ENCODE assay signal across 8 mouse cellular contexts in genomic region chr11:79306996-79307395, GRCm38 (mm10). TPM values are rescaled to one million over a fixed set of nuclear protein-coding genes. Genes with fewer than 3 reads are reported as not detected.
DNase-seq lines count a peak whose midpoint lies in the region; ATAC-seq and TF ChIP-seq lines count a peak whose summit lies in the region.

No protein-coding gene starts in this region.

- WGBS in spleen, adult 2 months, result 22% methylated on average over 10 of the region's 10 CpGs
- WGBS in heart, embryonic 14.5 days, result 17% methylated on average over 10 of the region's 10 CpGs
- 27% methylated on average over 10 of the region's 10 CpGs for WGBS in limb, embryonic 12.5 days
- WGBS in midbrain, embryonic 13.5 days, result 8% methylated on average over 10 of the region's 10 CpGs

- no peak for DNase-seq in spleen, adult 2 months (ENCODE audit: low read depth in 1 of 2, low spot score in 2 of 2)
- no peak for DNase-seq in spleen, adult 18-20 months
- peak; percentile 60 for DNase-seq in embryo, embryonic 10 days (ENCODE audit: low spot score)
- DNase-seq in cerebellum, adult 18-20 months, result no peak
- DNase-seq in cerebellum, postnatal 36 days, result no peak

- ATAC-seq in heart, embryonic 14.5 days (ENCODE audit: insufficient number of reproducible peaks, insufficient read depth, low FRiP score, low read depth), result peak; percentile 55
- no peak for ATAC-seq in limb, embryonic 12.5 days (ENCODE audit: insufficient number of reproducible peaks, insufficient read depth, low FRiP score, low TSS enrichment, low read depth)
- ATAC-seq in midbrain, embryonic 13.5 days, result 0 out of 2 replicates have a peak, but pooled peaks have one; percentile 48

- H3K4me3 ChIP-seq in spleen, adult 2 months (ENCODE audit: extremely low read depth, insufficient read depth, insufficient read length), result no peak overlapping the region
- H3K4me3 ChIP-seq in heart, embryonic 14.5 days (ENCODE audit: control insufficient read depth in 1 of 2, insufficient read depth in 1 of 2, low read depth in 1 of 2, low read length in 2 of 2), result no peak overlapping the region
- H3K4me3 ChIP-seq in limb, embryonic 12.5 days (replicated peaks), result no peak overlapping the region
- H3K4me3 ChIP-seq in midbrain, embryonic 13.5 days (replicated peaks), result no peak overlapping the region

- H3K4me1 ChIP-seq in spleen, adult 2 months (ENCODE audit: control insufficient read depth, insufficient read depth, insufficient read length), result peaks cover 4% of the 10 kb centered on the region; the same call in 1 of the 2 replicates
- H3K4me1 ChIP-seq in heart, embryonic 14.5 days (ENCODE audit: control insufficient read depth in 2 of 2, insufficient read depth in 2 of 2, low read length in 2 of 2), result peaks cover 19 to 24% of the 10 kb centered on the region in 2 experiments
- peaks cover 27% of the 10 kb centered on the region for H3K4me1 ChIP-seq in limb, embryonic 12.5 days (replicated peaks)
- H3K4me1 ChIP-seq in midbrain, embryonic 13.5 days (replicated peaks), result peaks cover 20% of the 10 kb centered on the region

- peak overlapping the region; percentile 27; the same call in 1 of the 2 replicates for H3K9ac ChIP-seq in heart, embryonic 14.5 days (ENCODE audit: low read length)
- H3K9ac ChIP-seq in limb, embryonic 12.5 days (replicated peaks), result no peak overlapping the region
- no peak overlapping the region for H3K9ac ChIP-seq in midbrain, embryonic 13.5 days (replicated peaks)

- H3K9me3 ChIP-seq in heart, embryonic 14.5 days (ENCODE audit: control insufficient read depth, low read length), result no peaks in the 10 kb centered on the region
- H3K9me3 ChIP-seq in limb, embryonic 12.5 days, result no peaks in the 10 kb centered on the region
- H3K9me3 ChIP-seq in midbrain, embryonic 13.5 days, result no peaks in the 10 kb centered on the region

- TF ChIP-seq CTCF in spleen, adult 2 months (IDR thresholded peaks at IDR 0.05; ENCODE audit: extremely low read depth, insufficient read depth, insufficient read length, insufficient replicate concordance), result no peak

- peak overlapping the region; percentile 21; the same call in 1 of the 2 replicates for H3K4me2 ChIP-seq in heart, embryonic 14.5 days (ENCODE audit: low read length)
- H3K4me2 ChIP-seq in limb, embryonic 12.5 days, result no peak overlapping the region
- no peak overlapping the region for H3K4me2 ChIP-seq in midbrain, embryonic 13.5 days (replicated peaks)

- no peaks in the 10 kb centered on the region for H3K27me3 ChIP-seq in spleen, adult 2 months (ENCODE audit: control insufficient read depth, insufficient read depth, low read length)
- no peaks in the 10 kb centered on the region for H3K27me3 ChIP-seq in heart, embryonic 14.5 days (ENCODE audit: control insufficient read depth, insufficient read depth, low read length)
- no peaks in the 10 kb centered on the region for H3K27me3 ChIP-seq in limb, embryonic 12.5 days
- no peaks in the 10 kb centered on the region for H3K27me3 ChIP-seq in midbrain, embryonic 13.5 days

- H3K27ac ChIP-seq in spleen, adult 2 months (ENCODE audit: insufficient read depth, low read length), result peak overlapping the region; percentile 21; the same call in 1 of the 2 replicates
- peak overlapping the region; percentile 77 to 85 for H3K27ac ChIP-seq in heart, embryonic 14.5 days (replicated peaks in 1 of 2; ENCODE audit: control insufficient read depth in 1 of 2, insufficient read depth in 1 of 2, low read depth in 2 of 2, low read length in 2 of 2)
- H3K27ac ChIP-seq in limb, embryonic 12.5 days, result peak overlapping the region; percentile 82
- H3K27ac ChIP-seq in midbrain, embryonic 13.5 days, result peak overlapping the region; percentile 61

- no peaks in the 10 kb centered on the region for H3K36me3 ChIP-seq in spleen, adult 2 months (ENCODE audit: control insufficient read depth, insufficient read depth, low read length)
- H3K36me3 ChIP-seq in heart, embryonic 14.5 days (ENCODE audit: control insufficient read depth, insufficient read depth, low read length), result no peaks in the 10 kb centered on the region
- H3K36me3 ChIP-seq in limb, embryonic 12.5 days, result no peaks in the 10 kb centered on the region
- H3K36me3 ChIP-seq in midbrain, embryonic 13.5 days, result no peaks in the 10 kb centered on the region

- no peak for TF ChIP-seq POLR2A in spleen, adult 2 months (IDR thresholded peaks at IDR 0.05; ENCODE audit: low read depth, low read length)

RNA-seq across cellular contexts. Expression of gene Gm9964, which starts 10.3 kb away (rescaled TPM):
- polyA plus RNA-seq in spleen, adult 2 months (2012; rRNA removed), result not detected in 2 replicates
- polyA plus RNA-seq in heart, embryonic 14.5 days (2014; fragmentation: Nextera tagmentation; extraction: Ambion mirVana), result not detected in 2 replicates
- not detected in 2 replicates for polyA plus RNA-seq in limb, embryonic 12.5 days (2016; fragmentation: Nextera tagmentation; extraction: Ambion mirVana)
- polyA plus RNA-seq in midbrain, embryonic 13.5 days (2015; fragmentation: Nextera tagmentation; extraction: Ambion mirVana), result not detected in 2 replicates

RNA-seq across cellular contexts. Expression of gene Nf1, which starts 32.5 kb away (rescaled TPM):
- polyA plus RNA-seq in spleen, adult 2 months (2012; rRNA removed), result 4.4 and 5.7 TPM in 2 replicates
- polyA plus RNA-seq in heart, embryonic 14.5 days (2014; fragmentation: Nextera tagmentation; extraction: Ambion mirVana), result 6.2 and 7.7 TPM in 2 replicates
- polyA plus RNA-seq in limb, embryonic 12.5 days (2016; fragmentation: Nextera tagmentation; extraction: Ambion mirVana), result 7.9 and 9.3 TPM in 2 replicates
- polyA plus RNA-seq in midbrain, embryonic 13.5 days (2015; fragmentation: Nextera tagmentation; extraction: Ambion mirVana), result 7.2 and 8.0 TPM in 2 replicates

RNA-seq across cellular contexts. Expression of gene Wsb1, which starts 52.5 kb away (rescaled TPM):
- 30.1 and 48.1 TPM in 2 replicates for polyA plus RNA-seq in spleen, adult 2 months (2012; rRNA removed)
- polyA plus RNA-seq in heart, embryonic 14.5 days (2014; fragmentation: Nextera tagmentation; extraction: Ambion mirVana), result 168 and 169 TPM in 2 replicates
- polyA plus RNA-seq in limb, embryonic 12.5 days (2016; fragmentation: Nextera tagmentation; extraction: Ambion mirVana), result 446 and 475 TPM in 2 replicates
- 517 and 614 TPM in 2 replicates for polyA plus RNA-seq in midbrain, embryonic 13.5 days (2015; fragmentation: Nextera tagmentation; extraction: Ambion mirVana)

Comparison
In these comparisons a context has a peak if more than half of its experiments do, and no peak if none do; other contexts are left out.
1. H3K27ac ChIP-seq: peak in every context shown above with its lines; median percentile 82 in limb, embryonic 12.5 days; 81 in heart, embryonic 14.5 days; 61 in midbrain, embryonic 13.5 days; 21 in spleen, adult 2 months.